Mouse (Mus musculus): Measurements from ENCODE around the gene Rusc2.

Rusc2 gene

GRCm38 (mm10) chr4:43415221-43416070 lies 33.7 kb downstream of the Rusc2 start:
- DNase-seq (ENCODE audit: low read depth, low spot score), result no peak

- no peak for DNase-seq (ENCODE audit: low read depth, low spot score)
These were observed 34.3 kb downstream of the Rusc2 start for GRCm38 (mm10) chr4:43416071-43416490.

GRCm38 (mm10) chr4:43417269-43418062 lies 35.7 kb downstream of the Rusc2 start:
- DNase-seq (ENCODE audit: low read depth, low spot score), result no peak

GRCm38 (mm10) chr4:43418450-43418849 lies 36.7 kb downstream of the Rusc2 start:
- no peak for DNase-seq (ENCODE audit: low read depth, low spot score)

- no peak for DNase-seq (ENCODE audit: low read depth, low spot score)
These were observed 37.3 kb downstream of the Rusc2 start for GRCm38 (mm10) chr4:43418973-43419656.

- DNase-seq (ENCODE audit: low read depth, low spot score), result no peak
These were observed 38.1 kb downstream of the Rusc2 start for GRCm38 (mm10) chr4:43419801-43420281.

- DNase-seq (ENCODE audit: low read depth, low spot score), result peak; percentile 83
These were observed 38.5 kb downstream of the Rusc2 start for GRCm38 (mm10) chr4:43420305-43420704.

- no peak for DNase-seq (ENCODE audit: low read depth, low spot score)
These were observed 40.0 kb downstream of the Rusc2 start for GRCm38 (mm10) chr4:43421632-43422240.

- DNase-seq (ENCODE audit: low read depth, low spot score), result no peak
These were observed 41.6 kb downstream of the Rusc2 start for GRCm38 (mm10) chr4:43423267-43423934.

- no peak for DNase-seq (ENCODE audit: low read depth, low spot score)
These were observed 42.3 kb downstream of the Rusc2 start for GRCm38 (mm10) chr4:43424072-43424471.

GRCm38 (mm10) chr4:43425197-43425596 lies 43.4 kb downstream of the Rusc2 start:
- DNase-seq (ENCODE audit: low read depth, low spot score), result no peak

- peak; percentile 47 for DNase-seq (ENCODE audit: low read depth, low spot score)
These were observed 44.0 kb downstream of the Rusc2 start for GRCm38 (mm10) chr4:43425648-43426380.

- no peak for DNase-seq (ENCODE audit: low read depth, low spot score)
These were observed 44.7 kb downstream of the Rusc2 start for GRCm38 (mm10) chr4:43426487-43426886.

GRCm38 (mm10) chr4:43427501-43428179 lies 45.9 kb downstream of the Rusc2 start:
- peak; percentile 72 for DNase-seq (ENCODE audit: low read depth, low spot score)

- no peak for DNase-seq (ENCODE audit: low read depth, low spot score)
These were observed 46.5 kb downstream of the Rusc2 start for GRCm38 (mm10) chr4:43428180-43428861.

- no peak for DNase-seq (ENCODE audit: low read depth, low spot score)
These were observed 47.2 kb downstream of the Rusc2 start, which contains the start of gene Fam166b for GRCm38 (mm10) chr4:43428946-43429345. Fam166b (minus strand) TSS chr4:43429134.

- DNase-seq (ENCODE audit: low read depth, low spot score), result peak; percentile 90
These were observed 49.9 kb downstream of the Rusc2 start for GRCm38 (mm10) chr4:43431690-43432089.

- no peak for DNase-seq (ENCODE audit: low read depth, low spot score)
These were observed 51.1 kb downstream of the Rusc2 start for GRCm38 (mm10) chr4:43432832-43433231.

- no peak for DNase-seq (ENCODE audit: low read depth, low spot score)
These were observed 59.9 kb downstream of the Rusc2 start, which contains the start of gene Tesk1 for GRCm38 (mm10) chr4:43441639-43442038. Tesk1 (plus strand) TSS chr4:43441939.
